In genomic region chr12:112592985-112593734, GRCm38 (mm10) we compare ENCODE assay signal across 10 mouse cellular contexts. TPM values are rescaled to one million over a fixed set of nuclear protein-coding genes. Genes with fewer than 3 reads are reported as not detected.
DNase-seq lines count a peak whose midpoint lies in the region; ATAC-seq and TF ChIP-seq lines count a peak whose summit lies in the region.
"Had no signal": no experiment of that assay in that cellular context is flagged by ENCODE, and none has a peak within 500 bp of the region (broad histone marks: within the 10 kb centered on the region; RNA-seq: fewer than 3 reads in every experiment).

No protein-coding gene starts in this region.

- 70% methylated on average over 21 of the region's 21 CpGs for WGBS in limb, embryonic 15.5 days

- no peak overlapping the region for H3K4me2 ChIP-seq in limb, embryonic 15.5 days
- H3K4me2 ChIP-seq: stomach, embryonic 15.5 days had no signal

- no peak for TF ChIP-seq EP300 in MEL (IDR thresholded peaks at IDR 0.05; ENCODE audit: low read depth in 1 of 2, low read length in 2 of 2)

- no peaks in the 10 kb centered on the region for H3K27me3 ChIP-seq in MEL (ENCODE audit: control insufficient read depth in 1 of 2, insufficient read depth in 2 of 2, low read length in 2 of 2)
- H3K27me3 ChIP-seq in limb, embryonic 15.5 days = no peaks in the 10 kb centered on the region
- H3K27me3 ChIP-seq: stomach, embryonic 15.5 days had no signal

- DNase-seq in gastrocnemius, adult 18-20 months (ENCODE audit: low spot score) = peak; percentile 54
- no peak for DNase-seq in gastrocnemius, postnatal 4 days (ENCODE audit: low spot score in 2 of 2)
- no peak for DNase-seq in left cerebral cortex, adult 2 months (ENCODE audit: extremely low spot score in 1 of 2, low spot score in 2 of 2)
- DNase-seq in left cerebral cortex, adult 8-10 months (ENCODE audit: low spot score in 2 of 2) = no peak
- DNase-seq in MEL (ENCODE audit: low read depth, low spot score) = no peak
- DNase-seq in left cerebral cortex, postnatal 4 days = no peak
- no peak for DNase-seq in spleen, postnatal 10 days (ENCODE audit: low spot score in 2 of 2)

- H3K4me1 ChIP-seq in MEL (ENCODE audit: control insufficient read depth in 1 of 2, insufficient read depth in 2 of 2, low read length in 2 of 2) = peaks cover 32 to 50% of the 10 kb centered on the region in 2 experiments
- peaks cover 76% of the 10 kb centered on the region for H3K4me1 ChIP-seq in limb, embryonic 15.5 days

- peaks cover 0 to 31% of the 10 kb centered on the region in 2 experiments; a peak in 2 of 4 replicates for H3K36me3 ChIP-seq in MEL (ENCODE audit: control insufficient read depth in 1 of 2, insufficient read depth in 2 of 2, low read length in 2 of 2)
- no peaks in the 10 kb centered on the region for H3K36me3 ChIP-seq in limb, embryonic 15.5 days
- H3K36me3 ChIP-seq: stomach, embryonic 15.5 days had no signal

- TF ChIP-seq RAD21 in MEL (IDR thresholded peaks at IDR 0.05; ENCODE audit: low read depth, low read length) = no peak

- no peak for ATAC-seq in limb, embryonic 15.5 days (ENCODE audit: insufficient number of reproducible peaks, low FRiP score, low TSS enrichment, low read depth)

- H3K27ac ChIP-seq in left cerebral cortex, adult 2 months = peak overlapping the region; percentile 87
- H3K27ac ChIP-seq in MEL (ENCODE audit: control insufficient read depth, low read depth, low read length) = no peak overlapping the region
- H3K27ac ChIP-seq in limb, embryonic 15.5 days = peak overlapping the region; percentile 1; the same call in 1 of the 2 replicates
- H3K27ac ChIP-seq: liver, embryonic 14.5 days; stomach, embryonic 15.5 days had no signal

- intact Hi-C loops in left cerebral cortex, adult 2 months (cut with DNase I) = no loop called here
- intact Hi-C loops in left cerebral cortex, postnatal 4 days (cut with DNase I) = no loop called here

- no peak overlapping the region; the same call in 1 of the 2 replicates for H3K9ac ChIP-seq in MEL (ENCODE audit: control insufficient read depth, low read depth, low read length, poor library complexity, severe bottlenecking)
- no peak overlapping the region for H3K9ac ChIP-seq in limb, embryonic 15.5 days
- H3K9ac ChIP-seq: liver, embryonic 14.5 days; stomach, embryonic 15.5 days had no signal

- no peak overlapping the region for H3K4me3 ChIP-seq in left cerebral cortex, adult 2 months
- H3K4me3 ChIP-seq in MEL (ENCODE audit: control insufficient read depth in 1 of 2, insufficient read depth in 1 of 2, low read depth in 2 of 2, low read length in 2 of 2) = no peak overlapping the region
- H3K4me3 ChIP-seq in limb, embryonic 15.5 days = no peak overlapping the region
- H3K4me3 ChIP-seq: stomach, embryonic 15.5 days had no signal

- no peaks in the 10 kb centered on the region for H3K9me3 ChIP-seq in MEL (replicated peaks; ENCODE audit: insufficient read depth, low read length)
- no peaks in the 10 kb centered on the region for H3K9me3 ChIP-seq in limb, embryonic 15.5 days
- H3K9me3 ChIP-seq: stomach, embryonic 15.5 days had no signal

- TF ChIP-seq CTCF in left cerebral cortex, adult 2 months (IDR thresholded peaks at IDR 0.05) = no peak
- no peak for TF ChIP-seq CTCF in MEL (IDR thresholded peaks at IDR 0.05 in 2 of 3, conservative IDR thresholded peaks at IDR 0.05 in 1 of 3; ENCODE audit: control insufficient read depth in 1 of 3, insufficient read depth in 1 of 3, low read depth in 2 of 3, low read length in 3 of 3, poor library complexity in 1 of 3, severe bottlenecking in 1 of 3)

- peaks cover 46% of the 10 kb centered on the region for H3K79me2 ChIP-seq in MEL (ENCODE audit: control insufficient read depth, insufficient read depth, low read length, poor library complexity)

- TF ChIP-seq POLR2A in MEL (IDR thresholded peaks at IDR 0.05; ENCODE audit: control insufficient read depth in 1 of 2, insufficient read depth in 1 of 2, low read depth in 1 of 2, low read length in 2 of 2, poor library complexity in 1 of 2) = no peak; a peak in 1 of 4 replicates

TF ChIP-seq in MEL, 35 proteins besides CTCF, POLR2A, EP300 and RAD21:
- TF ChIP-seq TCF12 (IDR thresholded peaks at IDR 0.05; ENCODE audit: low read depth, low read length) = 0 out of 2 replicates have a peak, but pooled peaks have one; percentile 9
- no peak for TF ChIP-seq MYB (IDR thresholded peaks at IDR 0.05; ENCODE audit: low read depth, low read length)
- TF ChIP-seq USF1 (IDR thresholded peaks at IDR 0.05; ENCODE audit: low read depth, low read length) = no peak
TF ChIP-seq in MEL: peak in this region for 1.

RNA-seq across cellular contexts. Expression of gene Inf2, which starts 4.6 kb away (rescaled TPM):
- 10 to 100 TPM in 1 of 2 experiments, 1 to 10 TPM in 1; 7.7 to 11.0 TPM for total RNA-seq in gastrocnemius, adult 18-20 months (2021)
- total RNA-seq in gastrocnemius, postnatal 4 days (2021) = 10 to 100 TPM; 21.2 to 24.0 TPM
- total RNA-seq in left cerebral cortex, adult 2 months (2021) = 100 to 1,000 TPM; 131 to 151 TPM
- 100 to 1,000 TPM; 171 to 194 (median 182) TPM for total RNA-seq in left cerebral cortex, adult 8-10 months (2022)
- 23.2 and 26.1 TPM in 2 replicates for total RNA-seq in MEL (2012; rRNA removed)
- 100 to 1,000 TPM in 1 of 2 experiments, 10 to 100 TPM in 1; 55.7 to 122 TPM for polyA plus RNA-seq in MEL (2012; ENCODE audit: insufficient read depth in 1 of 2, insufficient read length in 2 of 2, low read depth in 1 of 2, low replicate concordance in 2 of 2, missing spikeins in 1 of 2)
- polyA plus RNA-seq in limb, embryonic 15.5 days (2015; fragmentation: Nextera tagmentation; extraction: Ambion mirVana) = 7.4 and 7.6 TPM in 2 replicates
- 10 to 100 TPM; 24.7 to 26.7 TPM for total RNA-seq in left cerebral cortex, postnatal 4 days (2021)

RNA-seq across cellular contexts. Expression of gene Adssl1, which starts 26.7 kb away (rescaled TPM):
- total RNA-seq in gastrocnemius, adult 18-20 months (2021) = 1,000 to 10,000 TPM in 1 of 2 experiments, 100 to 1,000 TPM in 1; 975 to 1,075 TPM
- 100 to 1,000 TPM; 221 to 269 TPM for total RNA-seq in gastrocnemius, postnatal 4 days (2021)
- total RNA-seq in left cerebral cortex, adult 2 months (2021) = 10 to 100 TPM; 16.2 to 16.5 TPM
- total RNA-seq in left cerebral cortex, adult 8-10 months (2022) = 10 to 100 TPM; 21.8 to 41.0 (median 28.6) TPM
- total RNA-seq in MEL (2012; rRNA removed) = 36.0 and 58.2 TPM in 2 replicates
- polyA plus RNA-seq in MEL (2012; ENCODE audit: insufficient read depth in 1 of 2, insufficient read length in 2 of 2, low read depth in 1 of 2, low replicate concordance in 2 of 2, missing spikeins in 1 of 2) = 10 to 100 TPM in 1 of 2 experiments, not detected in 1; 63.9 TPM
- polyA plus RNA-seq in limb, embryonic 15.5 days (2015; fragmentation: Nextera tagmentation; extraction: Ambion mirVana) = 11.6 and 27.2 TPM in 2 replicates
- total RNA-seq in left cerebral cortex, postnatal 4 days (2021) = 1 to 10 TPM; 1.5 to 1.7 TPM

RNA-seq across cellular contexts. Expression of gene Siva1, which starts 51.3 kb away (rescaled TPM):
- 10 to 100 TPM; 21.6 to 22.7 TPM for total RNA-seq in gastrocnemius, adult 18-20 months (2021)
- total RNA-seq in gastrocnemius, postnatal 4 days (2021) = 10 to 100 TPM; 42.9 to 43.8 TPM
- total RNA-seq in left cerebral cortex, adult 2 months (2021) = 10 to 100 TPM; 19.7 to 21.5 TPM
- 10 to 100 TPM; 16.8 to 26.8 (median 23.8) TPM for total RNA-seq in left cerebral cortex, adult 8-10 months (2022)
- total RNA-seq in MEL (2012; rRNA removed) = 591 and 659 TPM in 2 replicates
- polyA plus RNA-seq in MEL (2012; ENCODE audit: insufficient read depth in 1 of 2, insufficient read length in 2 of 2, low read depth in 1 of 2, low replicate concordance in 2 of 2, missing spikeins in 1 of 2) = 100 to 1,000 TPM in 1 of 2 experiments, not detected in 1; 531 TPM
- 195 and 218 TPM in 2 replicates for polyA plus RNA-seq in limb, embryonic 15.5 days (2015; fragmentation: Nextera tagmentation; extraction: Ambion mirVana)
- 10 to 100 TPM; 25.3 to 25.9 TPM for total RNA-seq in left cerebral cortex, postnatal 4 days (2021)

Comparison
In these comparisons a context has a peak if more than half of its experiments do, and no peak if none do; other contexts are left out.
1. RNA of gene Adssl1, which starts 26.7 kb away (total RNA-seq): 975 to 1,075 TPM in gastrocnemius, adult 18-20 months, 221 to 269 TPM in gastrocnemius, postnatal 4 days, 36.0 to 58.2 TPM in MEL, 21.8 to 41.0 TPM in left cerebral cortex, adult 8-10 months and 16.2 to 16.5 TPM in left cerebral cortex, adult 2 months; 1.5 to 1.7 TPM in left cerebral cortex, postnatal 4 days; every median in the first group is over 4 times any median in the second.
2. RNA of gene Siva1, which starts 51.3 kb away (total RNA-seq): 591 to 659 TPM in MEL; 42.9 to 43.8 TPM in gastrocnemius, postnatal 4 days, 25.3 to 25.9 TPM in left cerebral cortex, postnatal 4 days, 16.8 to 26.8 TPM in left cerebral cortex, adult 8-10 months, 21.6 to 22.7 TPM in gastrocnemius, adult 18-20 months and 19.7 to 21.5 TPM in left cerebral cortex, adult 2 months; every median in the first group is over 10 times any median in the second.